Comparison of ENCODE assay signal across 14 mouse cellular contexts in genomic region chr2:130632416-130632815, GRCm38 (mm10). TPM values are rescaled to one million over a fixed set of nuclear protein-coding genes. Genes with fewer than 3 reads are reported as not detected.
DNase-seq lines count a peak whose midpoint lies in the region; ATAC-seq and TF ChIP-seq lines count a peak whose summit lies in the region.
"Had no signal": no experiment of that assay in that cellular context is flagged by ENCODE, and none has a peak within 500 bp of the region (broad histone marks: within the 10 kb centered on the region; RNA-seq: fewer than 3 reads in every experiment).

No protein-coding gene starts in this region.

- H3K4me3 ChIP-seq in forebrain, embryonic 12.5 days (replicated peaks): no peak overlapping the region
- H3K4me3 ChIP-seq in forebrain, embryonic 13.5 days: no peak overlapping the region
- no peak overlapping the region for H3K4me3 ChIP-seq in left cerebral cortex, adult 2 months
- H3K4me3 ChIP-seq: heart, embryonic 15.5 days had no signal

- no peak for TF ChIP-seq CTCF in left cerebral cortex, adult 2 months (IDR thresholded peaks at IDR 0.05)
- no peak for TF ChIP-seq CTCF in brain, embryonic 14.5 days (IDR thresholded peaks at IDR 0.05; ENCODE audit: borderline replicate concordance, extremely low read depth, insufficient read depth, insufficient read length)

- ATAC-seq in forebrain, embryonic 12.5 days (ENCODE audit: low FRiP score): no peak
- no peak for ATAC-seq in forebrain, embryonic 13.5 days

- H3K27me3 ChIP-seq in forebrain, embryonic 12.5 days: peaks cover 46% of the 10 kb centered on the region
- peaks cover 42% of the 10 kb centered on the region for H3K27me3 ChIP-seq in forebrain, embryonic 13.5 days

- no peaks in the 10 kb centered on the region for H3K9me3 ChIP-seq in forebrain, embryonic 12.5 days
- no peaks in the 10 kb centered on the region for H3K9me3 ChIP-seq in forebrain, embryonic 13.5 days (replicated peaks)
- H3K9me3 ChIP-seq: G1E; heart, embryonic 15.5 days had no signal

- H3K36me3 ChIP-seq in forebrain, embryonic 12.5 days (replicated peaks): peaks cover 4% of the 10 kb centered on the region
- H3K36me3 ChIP-seq in forebrain, embryonic 13.5 days (ENCODE audit: poor library complexity, severe bottlenecking): peaks cover 25% of the 10 kb centered on the region

- H3K4me2 ChIP-seq in forebrain, embryonic 12.5 days: no peak overlapping the region
- no peak overlapping the region for H3K4me2 ChIP-seq in forebrain, embryonic 13.5 days
- H3K4me2 ChIP-seq: heart, embryonic 15.5 days; lung, embryonic 14.5 days had no signal

- H3K27ac ChIP-seq in forebrain, embryonic 12.5 days: 0 out of 2 replicates have a peak overlapping the region, but pooled peaks have one; percentile 1
- no peak overlapping the region for H3K27ac ChIP-seq in forebrain, embryonic 13.5 days
- H3K27ac ChIP-seq in left cerebral cortex, adult 2 months: peak overlapping the region; percentile 17; the same call in 1 of the 2 replicates
- H3K27ac ChIP-seq: heart, embryonic 15.5 days had no signal

- no peak for TF ChIP-seq POLR2A in brain, embryonic 14.5 days (IDR thresholded peaks at IDR 0.05; ENCODE audit: borderline replicate concordance, extremely low read depth, insufficient read depth, insufficient read length, poor library complexity, severe bottlenecking)

- WGBS in forebrain, embryonic 12.5 days: 39% methylated on average over 1 of the region's 1 CpGs
- WGBS in forebrain, embryonic 13.5 days: 36% methylated on average over 1 of the region's 1 CpGs

- H3K4me1 ChIP-seq in forebrain, embryonic 12.5 days: peaks cover 49% of the 10 kb centered on the region
- peaks cover 52% of the 10 kb centered on the region for H3K4me1 ChIP-seq in forebrain, embryonic 13.5 days

- no peak for DNase-seq in left cerebral cortex, adult 2 months (ENCODE audit: extremely low spot score in 1 of 2, low spot score in 2 of 2)
- no peak for DNase-seq in left cerebral cortex, adult 11 months (ENCODE audit: low spot score)
- peak; percentile 25 for DNase-seq in brain, embryonic 14.5 days (ENCODE audit: low read depth)
- DNase-seq in kidney, postnatal 25 days: peak; percentile 70 to 81
- DNase-seq in MN1 (ENCODE audit: low spot score): no peak
- no peak for DNase-seq in urinary bladder, postnatal 36 days (ENCODE audit: low spot score in 2 of 2)
- DNase-seq: liver; lung, embryonic 14.5 days; right cerebral cortex, postnatal 4 days; thymus, adult 18-20 months had no signal

- intact Hi-C loops in left cerebral cortex, adult 2 months (cut with DNase I): no loop called here

- no peak overlapping the region for H3K9ac ChIP-seq in forebrain, embryonic 12.5 days
- no peak overlapping the region for H3K9ac ChIP-seq in forebrain, embryonic 13.5 days
- H3K9ac ChIP-seq: heart, embryonic 15.5 days; lung, embryonic 14.5 days had no signal

RNA-seq across cellular contexts. Expression of gene Ubox5, which starts 2.6 kb away (rescaled TPM):
- 13.1 and 16.9 TPM in 2 replicates for polyA plus RNA-seq in forebrain, embryonic 12.5 days (2016; fragmentation: Nextera tagmentation; extraction: Ambion mirVana)
- polyA plus RNA-seq in forebrain, embryonic 13.5 days (2015; fragmentation: Nextera tagmentation; extraction: Ambion mirVana): 13.0 and 15.5 TPM in 2 replicates
- 10 to 100 TPM; 10.0 to 12.5 TPM for total RNA-seq in left cerebral cortex, adult 2 months (2021)
- 10.3 and 11.6 TPM in 2 replicates for polyA plus RNA-seq in brain, embryonic 14.5 days (2012; rRNA removed)

RNA-seq across cellular contexts. Expression of gene Fastkd5, which starts 2.6 kb away (rescaled TPM):
- 16.8 and 19.3 TPM in 2 replicates for polyA plus RNA-seq in forebrain, embryonic 12.5 days (2016; fragmentation: Nextera tagmentation; extraction: Ambion mirVana)
- polyA plus RNA-seq in forebrain, embryonic 13.5 days (2015; fragmentation: Nextera tagmentation; extraction: Ambion mirVana): 14.7 and 14.8 TPM in 2 replicates
- total RNA-seq in left cerebral cortex, adult 2 months (2021): 1 to 10 TPM; 7.9 to 8.7 TPM
- polyA plus RNA-seq in brain, embryonic 14.5 days (2012; rRNA removed): 4.6 and 5.6 TPM in 2 replicates

RNA-seq across cellular contexts. Expression of gene Lzts3, which starts 10.2 kb away (rescaled TPM):
- polyA plus RNA-seq in forebrain, embryonic 12.5 days (2016; fragmentation: Nextera tagmentation; extraction: Ambion mirVana): 7.2 and 7.4 TPM in 2 replicates
- 5.0 and 5.8 TPM in 2 replicates for polyA plus RNA-seq in forebrain, embryonic 13.5 days (2015; fragmentation: Nextera tagmentation; extraction: Ambion mirVana)
- total RNA-seq in left cerebral cortex, adult 2 months (2021): 100 to 1,000 TPM; 202 to 214 TPM
- 28.7 and 32.7 TPM in 2 replicates for polyA plus RNA-seq in brain, embryonic 14.5 days (2012; rRNA removed)

RNA-seq across cellular contexts. Expression of gene Ddrgk1, which starts 32.0 kb away (rescaled TPM):
- polyA plus RNA-seq in forebrain, embryonic 12.5 days (2016; fragmentation: Nextera tagmentation; extraction: Ambion mirVana): 47.8 and 49.7 TPM in 2 replicates
- 53.0 and 55.9 TPM in 2 replicates for polyA plus RNA-seq in forebrain, embryonic 13.5 days (2015; fragmentation: Nextera tagmentation; extraction: Ambion mirVana)
- 100 to 1,000 TPM in 1 of 2 experiments, 10 to 100 TPM in 1; 96.3 to 106 TPM for total RNA-seq in left cerebral cortex, adult 2 months (2021)
- polyA plus RNA-seq in brain, embryonic 14.5 days (2012; rRNA removed): 42.4 and 47.8 TPM in 2 replicates

RNA-seq across cellular contexts. Expression of gene Itpa, which starts 35.0 kb away (rescaled TPM):
- 145 and 147 TPM in 2 replicates for polyA plus RNA-seq in forebrain, embryonic 12.5 days (2016; fragmentation: Nextera tagmentation; extraction: Ambion mirVana)
- polyA plus RNA-seq in forebrain, embryonic 13.5 days (2015; fragmentation: Nextera tagmentation; extraction: Ambion mirVana): 152 and 156 TPM in 2 replicates
- 10 to 100 TPM; 35.7 to 39.7 TPM for total RNA-seq in left cerebral cortex, adult 2 months (2021)
- polyA plus RNA-seq in brain, embryonic 14.5 days (2012; rRNA removed): 91.6 and 118 TPM in 2 replicates

Comparison
In these comparisons a context has a peak if more than half of its experiments do, and no peak if none do; other contexts are left out.
1. DNase-seq: peak in brain, embryonic 14.5 days (single experiment) and kidney, postnatal 25 days (2 of 2); none in left cerebral cortex, adult 2 months (0 of 2), left cerebral cortex, adult 11 months (single experiment), MN1 (single experiment) and urinary bladder, postnatal 36 days (0 of 2).